Mouse (Mus musculus) liver, embryonic 14.5 days (tissue): Measurements from ENCODE around the gene Ptgir. TPM values are rescaled to one million over a fixed set of nuclear protein-coding genes. Genes with fewer than 3 reads are reported as not detected.
A peak's percentile ranks its signal among the peaks of the same experiment; 100 is the strongest.

ENCODE experiments used
- ATAC-seq: fragments of 200-750 bp; cut with Nextera tagmentation; 2 replicates; pipeline ENCODE4 v1.8.0; 2017; ENCODE audit warnings: moderate number of reproducible peaks, mild to moderate bottlenecking, moderate library complexity; ENCODE audit not compliant: insufficient read depth
- DNase-seq, 3 experiments: peaks; one replicate each; pipeline ENCODE4 v3.0.0-alpha.2; 2012 to 2013; ENCODE audit warnings: low read depth in 3 of 3, low spot score in 3 of 3
- H3K27ac ChIP-seq: fragments of 300-500 bp; sonication (generic); 2 replicates; pipeline ENCODE4 v1.5.1; 2014; ENCODE audit warnings: moderate library complexity, mild to moderate bottlenecking, control low read depth, inconsistent platforms
- H3K27me3 ChIP-seq: fragments of 300-500 bp; sonication (generic); 2 replicates; pipeline ENCODE4 v1.6.1; 2014; ENCODE audit warnings: mild to moderate bottlenecking, low read length, moderate library complexity; ENCODE audit not compliant: control insufficient read depth, insufficient read depth
- H3K36me3 ChIP-seq: fragments of 300-500 bp; sonication (generic); replicated peaks from 2 replicates; pipeline ENCODE4 v1.6.1; 2014; ENCODE audit warnings: low read depth; ENCODE audit not compliant: control insufficient read depth, insufficient read depth
- H3K4me1 ChIP-seq, 2 experiments: fragments of 200-500 bp in 1 of 2; fragments of 300-500 bp in 1 of 2; sonication (generic) in 1 of 2; replicated peaks; 2 replicates each; pipeline ENCODE4 v1.6.1; 2012 to 2014; ENCODE audit warnings: antibody characterized with exemption in 1 of 2, inconsistent platforms in 1 of 2, low read length in 1 of 2; ENCODE audit not compliant: control insufficient read depth in 2 of 2, insufficient read depth in 2 of 2
- H3K4me2 ChIP-seq: fragments of 300-500 bp; sonication (generic); 2 replicates; pipeline ENCODE4 v1.6.1; 2014; ENCODE audit warnings: low read depth, mild to moderate bottlenecking, control low read depth, moderate library complexity
- H3K4me3 ChIP-seq, 2 experiments: fragments of 200-500 bp in 1 of 2; fragments of 300-500 bp in 1 of 2; sonication (generic) in 1 of 2; 2 replicates each; pipeline ENCODE4 v1.5.1; 2012 to 2014; ENCODE audit warnings: low read depth in 2 of 2, low read length in 2 of 2, mild to moderate bottlenecking in 2 of 2, control low read depth in 1 of 2, inconsistent platforms in 1 of 2, moderate library complexity in 1 of 2; ENCODE audit not compliant: insufficient read depth in 1 of 2
- H3K9ac ChIP-seq: fragments of 300-500 bp; sonication (generic); replicated peaks from 2 replicates; pipeline ENCODE4 v1.6.1; 2014; ENCODE audit warnings: mild to moderate bottlenecking, control low read depth, moderate library complexity
- H3K9me3 ChIP-seq: fragments of 300-500 bp; sonication (generic); 2 replicates; pipeline ENCODE4 v1.6.1; 2016; ENCODE audit warnings: low read length, mixed read lengths; ENCODE audit not compliant: control insufficient read depth
- CTCF ChIP-seq: IDR thresholded peaks from 2 replicates; pipeline ENCODE4 v1.5.1; 2016; ENCODE audit warnings: antibody characterized with exemption, low read depth, control low read depth
- EP300 ChIP-seq: IDR thresholded peaks from 2 replicates; pipeline ENCODE4 v1.6.1; 2016; ENCODE audit warnings: antibody characterized with exemption, low read depth
- WGBS: fragments of 180-500 bp; shearing (Covaris S2); extraction: QIAGEN DNeasy Blood & Tissue Kit; methylation state at CpG from one replicate; pipeline ENCODE4 v1.1.7; 2014; ENCODE audit not compliant: insufficient replicate concordance; 5-methylcytosine and 5-hydroxymethylcytosine counted together
- polyA plus RNA-seq, 2 experiments: library from polyadenylated mRNA; depleted of rRNA in 1 of 2; stranded (reverse) in 1 of 2; unstranded in 1 of 2; fragments of >200 nt; fragmentation: Nextera tagmentation in 1 of 2; extraction: Ambion mirVana in 1 of 2; gene quantifications; 2 replicates each; pipeline versions ENCODE4 v1.2.1 to v1.2.3; 2012 to 2014

Gene Ptgir
- polyA plus RNA-seq, 2 experiments, result 0.87 to 0.88 TPM

GRCm38 (mm10) chr7:16924037-16924834 is 17.9 kb downstream of the Ptgir start, which contains the start of gene Calm3:
Calm3 (minus strand) TSS chr7:16924114.
- peak; percentile 70 for TF ChIP-seq EP300
- peak; percentile 42 for TF ChIP-seq CTCF
- Histone ChIP-seq H3K9ac (peak within 1 kb of the TSS; percentile 97), H3K9me3 (no peaks in the 10 kb centered on the region), H3K4me1 (peaks cover 16 to 32% of the 10 kb centered on the region in 2 experiments), H3K27ac (peak within 1 kb of the TSS; percentile 79), H3K4me3 (peak within 1 kb of the TSS; percentile 84 to 92), H3K36me3 (peaks cover 4% of the 10 kb centered on the region; the same call in 1 of the 2 replicates), H3K4me2 (peak within 1 kb of the TSS; percentile 68), H3K27me3 (no peaks in the 10 kb centered on the region)
- WGBS, result 2% methylated on average over 64 of the region's 64 CpGs
- peak; percentile 99 to 100 (median 99) for DNase-seq
- ATAC-seq, result peak; percentile 89

GRCm38 (mm10) chr7:16928341-16928740 is 22.1 kb downstream of the Ptgir start:
- no peaks in the 10 kb centered on the region for H3K27me3 ChIP-seq
- no peak overlapping the region for H3K4me2 ChIP-seq
- TF ChIP-seq EP300 (no peak), CTCF (no peak)
- no peak for DNase-seq
- H3K4me1 ChIP-seq, result peaks cover 2 to 5% of the 10 kb centered on the region in 2 experiments; a peak in 3 of 4 replicates
- ATAC-seq, result no peak
- no peaks in the 10 kb centered on the region for H3K36me3 ChIP-seq
- no peaks in the 10 kb centered on the region for H3K9me3 ChIP-seq
- H3K27ac ChIP-seq, result no peak overlapping the region
- no peak overlapping the region for H3K4me3 ChIP-seq
- H3K9ac ChIP-seq, result no peak overlapping the region
- 32% methylated on average over 2 of the region's 2 CpGs for WGBS

- Histone ChIP-seq H3K9me3 (no peaks in the 10 kb centered on the region), H3K27me3 (no peaks in the 10 kb centered on the region), H3K4me2 (no peak overlapping the region), H3K27ac (no peak overlapping the region), H3K36me3 (no peaks in the 10 kb centered on the region), H3K4me3 (no peak overlapping the region), H3K9ac (no peak overlapping the region), H3K4me1 (no peaks in the 10 kb centered on the region)
- no peak for ATAC-seq
- DNase-seq, result no peak
- no peak for TF ChIP-seq EP300
- peak; percentile 83 for TF ChIP-seq CTCF
- WGBS, result 5% methylated on average over 1 of the region's 1 CpGs
Observed at GRCm38 (mm10) chr7:16930850-16931249, 24.6 kb downstream of the Ptgir start.

- no peak overlapping the region for H3K4me2 ChIP-seq
- H3K9me3 ChIP-seq, result no peaks in the 10 kb centered on the region
- no peak overlapping the region for H3K4me3 ChIP-seq
- TF ChIP-seq EP300 (no peak), CTCF (peak; percentile 92)
- WGBS, result 16% methylated on average over 14 of the region's 14 CpGs
- ATAC-seq (peak; percentile 54; the same call in 1 of the 2 replicates), DNase-seq (peak; percentile 56 to 73 (median 63))
- H3K9ac ChIP-seq, result no peak overlapping the region
- H3K27ac ChIP-seq, result no peak overlapping the region
- no peaks in the 10 kb centered on the region for H3K36me3 ChIP-seq
- H3K4me1 ChIP-seq, result no peaks in the 10 kb centered on the region
- no peaks in the 10 kb centered on the region for H3K27me3 ChIP-seq
Observed at GRCm38 (mm10) chr7:16931968-16932627, 25.8 kb downstream of the Ptgir start.
